Mouse (Mus musculus) embryonic facial prominence, embryonic 11.5 days (tissue): ENCODE data around the gene Cldn10. TPM values are rescaled to one million over a fixed set of nuclear protein-coding genes. Genes with fewer than 3 reads are reported as not detected.

Source experiments
- ATAC-seq: fragments of 200-750 bp; cut with Nextera tagmentation; replicated peaks from 2 replicates; pipeline ENCODE4 v1.8.0; 2017; ENCODE audit warnings: low read depth; ENCODE audit not compliant: insufficient number of reproducible peaks, low FRiP score, low TSS enrichment
- DNase-seq: peaks from one replicate; pipeline ENCODE4 v3.0.0-alpha.2; 2015; ENCODE audit warnings: low spot score
- H3K27ac ChIP-seq: fragments of 300-500 bp; sonication (generic); replicated peaks from 2 replicates; pipeline ENCODE4 v1.5.1; 2014; ENCODE audit warnings: mild to moderate bottlenecking, low read depth, low read length, control low read depth
- H3K27me3 ChIP-seq: fragments of 300-500 bp; sonication (generic); 2 replicates; pipeline ENCODE4 v1.6.1; 2014; ENCODE audit warnings: mild to moderate bottlenecking, low read length, moderate library complexity, mixed read lengths; ENCODE audit not compliant: control insufficient read depth, insufficient read depth
- H3K36me3 ChIP-seq: fragments of 300-500 bp; sonication (generic); replicated peaks from 2 replicates; pipeline ENCODE4 v1.6.1; 2014; ENCODE audit warnings: low read depth, mild to moderate bottlenecking, low read length, moderate library complexity, mixed read lengths; ENCODE audit not compliant: control insufficient read depth, insufficient read depth
- H3K4me1 ChIP-seq: fragments of 300-500 bp; sonication (generic); 2 replicates; pipeline ENCODE4 v1.6.1; 2014; ENCODE audit warnings: low read length, mixed read lengths; ENCODE audit not compliant: control insufficient read depth, insufficient read depth
- H3K4me2 ChIP-seq: fragments of 300-500 bp; sonication (generic); 2 replicates; pipeline ENCODE4 v1.6.1; 2014; ENCODE audit warnings: low read depth, mild to moderate bottlenecking, control low read depth, low read length, moderate library complexity
- H3K4me3 ChIP-seq: fragments of 300-500 bp; sonication (generic); 2 replicates; pipeline ENCODE4 v1.5.1; 2014; ENCODE audit warnings: low read depth, low read length, control low read depth
- H3K9ac ChIP-seq: fragments of 300-500 bp; sonication (generic); replicated peaks from 2 replicates; pipeline ENCODE4 v1.6.1; 2014; ENCODE audit warnings: mild to moderate bottlenecking, control low read depth, low read length
- H3K9me3 ChIP-seq: fragments of 300-500 bp; sonication (generic); replicated peaks from 2 replicates; pipeline ENCODE4 v1.6.1; 2016; ENCODE audit warnings: mild to moderate bottlenecking, low read length, inconsistent platforms, mixed read lengths; ENCODE audit not compliant: control insufficient read depth
- WGBS: fragments of 180-500 bp; shearing (Covaris S2); extraction: QIAGEN DNeasy Blood & Tissue Kit; methylation state at CpG from one replicate; pipeline ENCODE4 v1.1.7; 2014; 5-methylcytosine and 5-hydroxymethylcytosine counted together
- polyA plus RNA-seq: library from polyadenylated mRNA; unstranded; fragments of >200 nt; fragmentation: Nextera tagmentation; extraction: Ambion mirVana; gene quantifications from 2 replicates; pipeline ENCODE4 v1.2.1, GENCODE M21; 2014

Cldn10 gene
- polyA plus RNA-seq, 1 experiment from 2014 or later: 2.1 TPM

DNA sequence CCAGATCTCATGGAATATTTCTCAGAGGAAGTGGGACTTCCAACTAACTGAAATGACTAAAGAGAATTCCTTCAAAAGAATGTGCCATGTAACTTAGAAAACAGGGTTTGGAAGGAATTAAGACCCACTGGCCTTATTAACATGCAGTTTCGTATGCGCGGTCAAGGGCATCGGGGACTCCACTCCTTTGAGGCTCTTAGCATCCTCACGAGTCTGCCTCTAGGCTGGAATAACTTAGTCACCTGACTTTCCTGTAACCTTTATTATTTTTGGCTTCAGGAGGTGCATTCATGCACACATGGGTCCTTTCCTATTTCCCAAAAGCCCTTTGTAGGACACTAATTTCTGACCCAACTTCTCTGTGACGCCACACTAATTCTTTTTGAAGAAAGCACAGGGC is 45.5 kb downstream of the Cldn10 start:
- WGBS: 82% methylated on average over 6 of the region's 6 CpGs
- Histone ChIP-seq H3K27me3 (no peaks in the 10 kb centered on the region), H3K36me3 (no peaks in the 10 kb centered on the region), H3K4me2 (no peak overlapping the region), H3K4me3 (no peak overlapping the region), H3K4me1 (no peaks in the 10 kb centered on the region), H3K27ac (no peak overlapping the region), H3K9me3 (no peaks in the 10 kb centered on the region), H3K9ac (no peak overlapping the region)
- ATAC-seq (no peak), DNase-seq (no peak)

DNA sequence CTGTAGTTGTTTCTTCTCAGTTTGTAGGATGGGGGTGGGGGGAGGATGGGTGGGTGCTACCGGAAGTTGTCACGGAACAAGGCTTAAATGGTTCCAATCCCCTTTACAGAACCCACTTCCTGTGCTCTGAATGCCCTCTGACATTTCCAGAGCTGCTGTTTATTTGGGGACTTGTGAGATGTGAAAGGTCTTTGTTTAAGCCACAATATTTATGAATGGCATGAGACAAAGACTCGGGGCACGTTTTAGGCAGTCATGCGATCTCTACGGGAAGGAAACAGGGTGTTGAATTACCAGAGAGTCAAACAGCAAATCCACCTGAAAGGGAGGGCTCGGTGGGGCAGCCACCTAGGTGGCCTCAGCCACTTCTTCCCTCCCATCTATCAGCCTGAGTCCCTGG is 46.6 kb downstream of the Cldn10 start:
- Histone ChIP-seq H3K4me2 (no peak overlapping the region), H3K27me3 (no peaks in the 10 kb centered on the region), H3K4me1 (no peaks in the 10 kb centered on the region), H3K27ac (no peak overlapping the region), H3K9me3 (no peaks in the 10 kb centered on the region), H3K4me3 (no peak overlapping the region), H3K9ac (no peak overlapping the region), H3K36me3 (no peaks in the 10 kb centered on the region)
- 3% methylated on average over 7 of the region's 7 CpGs for WGBS
- ATAC-seq (no peak), DNase-seq (peak; percentile 57)

DNA sequence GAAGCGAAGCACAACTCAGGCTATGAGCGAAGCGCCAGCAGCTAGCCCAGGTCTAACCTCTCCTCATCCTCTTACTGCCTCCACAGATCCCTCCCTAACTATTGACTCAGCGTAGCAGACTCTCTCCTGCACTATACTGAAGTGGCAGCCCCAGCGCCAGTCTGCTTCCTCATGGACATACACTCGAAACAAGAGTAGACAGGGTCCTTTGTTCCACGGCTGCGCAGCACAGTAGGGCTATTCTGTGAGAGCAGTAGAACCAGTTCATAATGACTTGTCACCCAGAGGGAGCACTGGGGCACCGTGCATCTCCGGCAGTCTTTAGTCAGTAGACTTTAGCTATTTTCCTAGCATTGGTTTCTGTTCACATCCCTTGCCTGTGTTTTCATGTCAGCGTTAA is 48.4 kb downstream of the Cldn10 start:
- H3K27me3 ChIP-seq: no peaks in the 10 kb centered on the region
- WGBS: 60% methylated on average over 11 of the region's 11 CpGs
- no peak for ATAC-seq
- H3K4me3 ChIP-seq: no peak overlapping the region
- no peaks in the 10 kb centered on the region for H3K4me1 ChIP-seq
- H3K36me3 ChIP-seq: no peaks in the 10 kb centered on the region
- no peak overlapping the region for H3K9ac ChIP-seq
- no peak overlapping the region for H3K27ac ChIP-seq
- no peak for DNase-seq
- no peak overlapping the region for H3K4me2 ChIP-seq
- H3K9me3 ChIP-seq: no peaks in the 10 kb centered on the region

DNA sequence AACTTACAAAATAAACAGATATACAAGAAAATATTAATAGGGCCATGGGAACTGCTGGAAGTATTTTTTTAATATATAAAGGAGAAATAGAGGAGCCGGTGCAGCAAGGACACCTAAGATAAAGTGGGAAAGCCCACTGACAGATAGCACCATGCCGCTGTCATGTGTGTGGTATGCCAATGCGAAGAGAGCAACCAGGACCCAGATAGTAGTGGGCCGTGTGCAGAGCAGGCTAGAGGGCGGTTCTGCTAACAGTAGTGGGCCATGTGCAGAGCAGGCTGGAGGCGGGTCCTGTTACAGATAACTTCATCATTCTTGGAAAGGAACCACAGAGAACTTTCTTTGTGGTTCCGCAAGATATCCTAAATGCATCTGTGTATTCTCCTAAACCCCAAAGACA is 49.0 kb downstream of the Cldn10 start:
- Histone ChIP-seq H3K9ac (no peak overlapping the region), H3K36me3 (no peaks in the 10 kb centered on the region), H3K9me3 (no peaks in the 10 kb centered on the region), H3K27ac (no peak overlapping the region), H3K4me2 (no peak overlapping the region), H3K4me3 (no peak overlapping the region), H3K27me3 (no peaks in the 10 kb centered on the region), H3K4me1 (no peaks in the 10 kb centered on the region)
- ATAC-seq (no peak), DNase-seq (no peak)
- WGBS: 91% methylated on average over 7 of the region's 7 CpGs

DNA sequence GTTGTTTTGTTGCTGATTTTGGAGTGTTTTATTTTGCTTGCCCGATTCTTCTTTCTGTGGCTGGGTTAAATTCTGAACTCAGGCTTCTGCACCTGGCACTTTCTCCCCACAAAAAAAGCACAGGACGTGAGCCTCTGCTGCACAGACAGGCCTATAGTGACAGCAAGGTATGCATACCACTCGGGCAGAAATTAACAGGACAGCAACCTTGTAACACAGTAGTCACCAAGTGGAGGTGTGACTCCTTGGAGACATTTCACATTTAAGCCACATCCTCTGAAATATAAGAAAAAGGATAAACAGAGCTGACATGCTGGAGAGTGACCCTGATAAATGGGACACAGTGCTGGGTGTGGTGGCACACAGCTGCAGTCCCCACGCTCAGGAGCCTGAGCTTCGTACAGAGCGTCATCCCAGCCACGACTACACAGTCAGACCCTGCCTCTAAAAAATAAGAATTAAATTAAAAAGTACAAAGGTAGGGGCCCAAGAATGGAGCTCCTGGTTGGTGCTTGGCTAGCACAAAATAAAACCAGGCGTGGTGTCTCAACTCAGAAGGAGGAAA is 50.9 kb downstream of the Cldn10 start:
- H3K4me1 ChIP-seq: no peaks in the 10 kb centered on the region
- H3K9ac ChIP-seq: no peak overlapping the region
- no peaks in the 10 kb centered on the region for H3K36me3 ChIP-seq
- DNase-seq (no peak), ATAC-seq (no peak)
- WGBS: 66% methylated on average over 8 of the region's 8 CpGs
- H3K27ac ChIP-seq: no peak overlapping the region
- no peaks in the 10 kb centered on the region for H3K9me3 ChIP-seq
- H3K27me3 ChIP-seq: no peaks in the 10 kb centered on the region
- no peak overlapping the region for H3K4me3 ChIP-seq
- no peak overlapping the region for H3K4me2 ChIP-seq

DNA sequence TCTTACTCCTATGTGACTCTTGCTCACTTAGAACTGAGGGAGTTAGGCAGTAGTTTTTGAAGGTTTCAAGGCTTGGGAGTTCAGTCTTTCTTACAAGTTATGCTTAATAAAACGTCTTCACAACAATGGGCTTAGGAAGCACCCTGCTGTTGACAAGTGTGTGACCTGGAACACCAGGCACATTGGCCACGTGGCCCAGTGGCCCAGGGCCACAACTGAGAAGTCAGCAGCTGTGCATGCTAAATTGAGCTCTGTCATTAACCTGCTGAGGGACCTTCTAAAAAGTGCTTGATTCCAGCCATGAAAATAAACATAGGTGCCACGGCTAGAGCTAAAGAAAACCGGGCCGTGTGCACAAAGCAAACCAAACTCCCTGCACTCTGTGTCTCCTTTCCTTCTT is 51.7 kb downstream of the Cldn10 start:
- H3K27me3 ChIP-seq: no peaks in the 10 kb centered on the region
- H3K9me3 ChIP-seq: no peaks in the 10 kb centered on the region
- WGBS: 56% methylated on average over 5 of the region's 5 CpGs

DNA sequence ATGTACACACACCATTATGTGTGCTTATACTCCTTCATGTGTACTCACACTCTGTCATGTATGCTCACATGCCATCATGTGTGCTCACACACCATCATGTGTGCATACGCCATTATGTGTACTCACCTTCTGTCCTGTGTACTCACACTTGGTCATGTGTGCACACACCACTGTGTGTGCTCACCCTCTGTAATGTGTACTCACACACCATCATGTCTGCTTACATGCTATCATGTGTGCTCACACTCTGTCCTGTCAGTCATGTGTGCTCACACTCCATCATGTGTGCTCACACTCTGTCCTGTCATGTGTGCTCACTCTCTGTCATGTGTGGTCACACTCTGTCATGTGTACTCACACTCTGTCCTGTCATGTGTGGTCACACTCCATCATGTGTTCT is 52.3 kb downstream of the Cldn10 start:
- ATAC-seq (no peak), DNase-seq (no peak)
- 90% methylated on average over 1 of the region's 1 CpGs for whole genome bisulfite sequencing
- Histone ChIP-seq H3K4me3 (no peak overlapping the region), H3K9ac (no peak overlapping the region), H3K4me1 (no peaks in the 10 kb centered on the region; the same call in 1 of the 2 replicates), H3K27ac (no peak overlapping the region), H3K4me2 (no peak overlapping the region), H3K9me3 (no peaks in the 10 kb centered on the region), H3K27me3 (no peaks in the 10 kb centered on the region), H3K36me3 (no peaks in the 10 kb centered on the region)

More for the DNA sequence above, 51.7 kb downstream of the Cldn10 start:
- no peak for ATAC-seq
- H3K9ac ChIP-seq: no peak overlapping the region
- no peaks in the 10 kb centered on the region; the same call in 1 of the 2 replicates for H3K4me1 ChIP-seq
- no peak overlapping the region for H3K4me3 ChIP-seq
- no peak overlapping the region for H3K4me2 ChIP-seq
- no peak for DNase-seq
- no peak overlapping the region for H3K27ac ChIP-seq
- H3K36me3 ChIP-seq: no peaks in the 10 kb centered on the region

DNA sequence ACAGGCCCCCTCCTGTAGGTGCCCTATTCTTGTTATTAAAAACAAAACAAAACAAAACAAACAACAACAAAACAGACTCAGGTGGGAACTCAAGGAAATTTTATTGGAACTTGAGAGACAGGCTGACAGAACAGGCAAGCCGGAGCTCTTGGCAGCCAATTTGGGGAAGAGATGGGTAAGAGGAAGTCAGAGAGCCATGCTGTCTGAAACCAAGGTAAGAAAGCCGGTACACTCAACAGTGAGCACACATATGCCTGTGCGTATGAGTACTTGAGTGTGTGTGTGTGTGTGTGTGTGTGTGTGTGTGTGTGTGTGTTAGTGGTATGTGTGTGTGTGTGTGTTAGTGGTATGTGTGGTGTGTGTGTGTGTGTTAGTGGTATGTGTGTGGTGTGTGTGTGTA is 54.6 kb downstream of the Cldn10 start:
- 84% methylated on average over 3 of the region's 3 CpGs for WGBS
- DNase-seq (no peak), ATAC-seq (no peak)
- H3K27me3 ChIP-seq: no peaks in the 10 kb centered on the region
- H3K9me3 ChIP-seq: no peaks in the 10 kb centered on the region
- H3K36me3 ChIP-seq: no peaks in the 10 kb centered on the region
- no peaks in the 10 kb centered on the region; the same call in 1 of the 2 replicates for H3K4me1 ChIP-seq
- no peak overlapping the region for H3K27ac ChIP-seq
- no peak overlapping the region for H3K9ac ChIP-seq
- H3K4me2 ChIP-seq: no peak overlapping the region
- no peak overlapping the region for H3K4me3 ChIP-seq
